Mouse (Mus musculus) embryonic facial prominence, embryonic 11.5 days (tissue): ENCODE data around the gene Usp20. TPM values are rescaled to one million over a fixed set of nuclear protein-coding genes. Genes with fewer than 3 reads are reported as not detected.

Experiments
- ATAC-seq: fragments of 200-750 bp; cut with Nextera tagmentation; replicated peaks from 2 replicates; pipeline ENCODE4 v1.8.0; 2017; ENCODE audit warnings: low read depth; ENCODE audit not compliant: insufficient number of reproducible peaks, low FRiP score, low TSS enrichment
- DNase-seq: peaks from one replicate; pipeline ENCODE4 v3.0.0-alpha.2; 2015; ENCODE audit warnings: low spot score
- H3K27ac ChIP-seq: fragments of 300-500 bp; sonication (generic); replicated peaks from 2 replicates; pipeline ENCODE4 v1.5.1; 2014; ENCODE audit warnings: mild to moderate bottlenecking, low read depth, low read length, control low read depth
- H3K27me3 ChIP-seq: fragments of 300-500 bp; sonication (generic); 2 replicates; pipeline ENCODE4 v1.6.1; 2014; ENCODE audit warnings: mild to moderate bottlenecking, low read length, moderate library complexity, mixed read lengths; ENCODE audit not compliant: control insufficient read depth, insufficient read depth
- H3K36me3 ChIP-seq: fragments of 300-500 bp; sonication (generic); replicated peaks from 2 replicates; pipeline ENCODE4 v1.6.1; 2014; ENCODE audit warnings: low read depth, mild to moderate bottlenecking, low read length, moderate library complexity, mixed read lengths; ENCODE audit not compliant: control insufficient read depth, insufficient read depth
- H3K4me1 ChIP-seq: fragments of 300-500 bp; sonication (generic); 2 replicates; pipeline ENCODE4 v1.6.1; 2014; ENCODE audit warnings: low read length, mixed read lengths; ENCODE audit not compliant: control insufficient read depth, insufficient read depth
- H3K4me2 ChIP-seq: fragments of 300-500 bp; sonication (generic); 2 replicates; pipeline ENCODE4 v1.6.1; 2014; ENCODE audit warnings: low read depth, mild to moderate bottlenecking, control low read depth, low read length, moderate library complexity
- H3K4me3 ChIP-seq: fragments of 300-500 bp; sonication (generic); 2 replicates; pipeline ENCODE4 v1.5.1; 2014; ENCODE audit warnings: low read depth, low read length, control low read depth
- H3K9ac ChIP-seq: fragments of 300-500 bp; sonication (generic); replicated peaks from 2 replicates; pipeline ENCODE4 v1.6.1; 2014; ENCODE audit warnings: mild to moderate bottlenecking, control low read depth, low read length
- H3K9me3 ChIP-seq: fragments of 300-500 bp; sonication (generic); replicated peaks from 2 replicates; pipeline ENCODE4 v1.6.1; 2016; ENCODE audit warnings: mild to moderate bottlenecking, low read length, inconsistent platforms, mixed read lengths; ENCODE audit not compliant: control insufficient read depth
- WGBS: fragments of 180-500 bp; shearing (Covaris S2); extraction: QIAGEN DNeasy Blood & Tissue Kit; methylation state at CpG from one replicate; pipeline ENCODE4 v1.1.7; 2014; 5-methylcytosine and 5-hydroxymethylcytosine counted together
- polyA plus RNA-seq: library from polyadenylated mRNA; unstranded; fragments of >200 nt; fragmentation: Nextera tagmentation; extraction: Ambion mirVana; gene quantifications from 2 replicates; pipeline ENCODE4 v1.2.1, GENCODE M21; 2014

Gene Usp20
- polyA plus RNA-seq, 1 experiment from 2014 or later, result 9.3 TPM

DNA sequence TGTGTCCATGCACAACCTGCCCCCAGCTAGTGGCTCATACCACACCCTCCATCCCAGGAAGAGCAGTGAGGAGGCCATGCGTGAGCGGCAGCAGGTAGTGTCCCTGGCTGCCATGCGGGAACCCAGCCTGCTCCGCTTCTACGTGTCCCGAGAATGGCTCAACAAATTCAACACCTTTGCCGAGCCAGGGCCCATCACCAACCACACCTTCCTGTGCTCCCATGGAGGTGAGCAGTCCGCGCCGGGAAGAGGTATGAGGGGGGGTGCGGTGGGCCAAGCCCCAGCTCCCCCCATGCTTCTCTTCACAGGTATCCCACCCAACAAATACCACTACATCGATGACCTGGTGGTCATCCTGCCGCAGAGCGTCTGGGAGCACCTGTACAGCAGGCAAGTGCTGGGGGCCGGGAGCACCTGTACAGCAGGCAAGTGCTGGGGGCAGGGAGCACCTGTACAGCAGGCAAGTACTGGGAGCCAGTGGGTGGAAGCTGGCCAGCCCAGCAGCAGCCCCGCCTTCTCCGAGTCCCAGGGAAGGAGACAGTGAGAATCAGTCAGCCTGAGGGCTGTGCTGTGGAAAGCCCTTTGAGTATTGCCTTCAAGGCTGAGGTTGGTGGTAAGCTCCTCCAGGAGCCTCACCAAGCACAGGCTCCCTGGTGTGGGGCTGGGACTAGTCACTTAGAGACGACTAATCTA, 35.7 kb downstream of the Usp20 start:
- no peak overlapping the region for H3K4me3 ChIP-seq
- no peaks in the 10 kb centered on the region; the same call in 1 of the 2 replicates for H3K36me3 ChIP-seq
- no peak for DNase-seq
- no peak overlapping the region for H3K9ac ChIP-seq
- no peak overlapping the region for H3K4me2 ChIP-seq
- WGBS, result 85% methylated on average over 18 of the region's 18 CpGs
- H3K27ac ChIP-seq, result no peak overlapping the region
- H3K27me3 ChIP-seq, result no peaks in the 10 kb centered on the region
- no peak for ATAC-seq
- no peaks in the 10 kb centered on the region for H3K9me3 ChIP-seq
- no peaks in the 10 kb centered on the region for H3K4me1 ChIP-seq

GRCm38 (mm10) chr2:31018519-31018918, 36.4 kb downstream of the Usp20 start:
- Histone ChIP-seq H3K27ac (no peak overlapping the region), H3K27me3 (no peaks in the 10 kb centered on the region), H3K4me3 (no peak overlapping the region), H3K4me1 (no peaks in the 10 kb centered on the region), H3K36me3 (no peaks in the 10 kb centered on the region; the same call in 1 of the 2 replicates), H3K4me2 (no peak overlapping the region), H3K9me3 (no peaks in the 10 kb centered on the region), H3K9ac (no peak overlapping the region)
- WGBS, result 76% methylated on average over 8 of the region's 8 CpGs
- DNase-seq (no peak), ATAC-seq (no peak)

GRCm38 (mm10) chr2:31019011-31019410, 36.9 kb downstream of the Usp20 start:
- no peaks in the 10 kb centered on the region for H3K4me1 ChIP-seq
- no peak overlapping the region for H3K4me3 ChIP-seq
- H3K36me3 ChIP-seq, result no peaks in the 10 kb centered on the region; the same call in 1 of the 2 replicates
- DNase-seq (no peak), ATAC-seq (no peak)
- no peaks in the 10 kb centered on the region for H3K27me3 ChIP-seq
- H3K27ac ChIP-seq, result no peak overlapping the region
- H3K9me3 ChIP-seq, result no peaks in the 10 kb centered on the region
- H3K9ac ChIP-seq, result no peak overlapping the region
- WGBS, result 88% methylated on average over 8 of the region's 8 CpGs
- no peak overlapping the region for H3K4me2 ChIP-seq

- no peaks in the 10 kb centered on the region for H3K9me3 ChIP-seq
- H3K27ac ChIP-seq, result no peak overlapping the region
- H3K36me3 ChIP-seq, result no peaks in the 10 kb centered on the region; the same call in 1 of the 2 replicates
- H3K9ac ChIP-seq, result no peak overlapping the region
- no peaks in the 10 kb centered on the region for H3K4me1 ChIP-seq
- no peak for DNase-seq
- WGBS, result 77% methylated on average over 2 of the region's 2 CpGs
- H3K4me2 ChIP-seq, result no peak overlapping the region
- no peak for ATAC-seq
- H3K27me3 ChIP-seq, result no peaks in the 10 kb centered on the region
- no peak overlapping the region for H3K4me3 ChIP-seq
Measured at GRCm38 (mm10) chr2:31020202-31020601, 38.1 kb downstream of the Usp20 start.

- WGBS, result 73% methylated on average over 5 of the region's 5 CpGs
Measured at GRCm38 (mm10) chr2:31023940-31024339, 41.9 kb downstream of the Usp20 start.

GRCm38 (mm10) chr2:31024618-31025370, 42.7 kb downstream of the Usp20 start:
- no peak for ATAC-seq
- 26% methylated on average over 5 of the region's 5 CpGs for WGBS
- H3K4me1 ChIP-seq, result no peaks in the 10 kb centered on the region

More at GRCm38 (mm10) chr2:31023940-31024339, 41.9 kb downstream of the Usp20 start:
- H3K9ac ChIP-seq, result no peak overlapping the region
- no peak overlapping the region for H3K4me3 ChIP-seq
- no peak for DNase-seq
- no peaks in the 10 kb centered on the region for H3K9me3 ChIP-seq
- peaks cover 4% of the 10 kb centered on the region for H3K36me3 ChIP-seq
- ATAC-seq, result no peak
- H3K27me3 ChIP-seq, result no peaks in the 10 kb centered on the region
- no peak overlapping the region for H3K4me2 ChIP-seq
- H3K4me1 ChIP-seq, result no peaks in the 10 kb centered on the region
- H3K27ac ChIP-seq, result no peak overlapping the region

GRCm38 (mm10) chr2:31025458-31025857, 43.4 kb downstream of the Usp20 start:
- Histone ChIP-seq H3K36me3 (peaks cover 4% of the 10 kb centered on the region), H3K27ac (no peak overlapping the region), H3K4me1 (no peaks in the 10 kb centered on the region), H3K4me2 (no peak overlapping the region), H3K9ac (no peak overlapping the region), H3K9me3 (no peaks in the 10 kb centered on the region), H3K27me3 (no peaks in the 10 kb centered on the region), H3K4me3 (no peak overlapping the region)
- 80% methylated on average over 3 of the region's 3 CpGs for WGBS
- ATAC-seq (no peak), DNase-seq (no peak)

More at GRCm38 (mm10) chr2:31024618-31025370, 42.7 kb downstream of the Usp20 start:
- H3K9me3 ChIP-seq, result no peaks in the 10 kb centered on the region
- DNase-seq, result peak; percentile 77
- H3K27ac ChIP-seq, result no peak overlapping the region
- H3K4me2 ChIP-seq, result no peak overlapping the region
- H3K27me3 ChIP-seq, result no peaks in the 10 kb centered on the region
- H3K36me3 ChIP-seq, result peaks cover 4% of the 10 kb centered on the region
- H3K4me3 ChIP-seq, result no peak overlapping the region
- H3K9ac ChIP-seq, result no peak overlapping the region

- Histone ChIP-seq H3K4me3 (no peak overlapping the region), H3K4me2 (no peak overlapping the region), H3K27ac (no peak overlapping the region), H3K9me3 (no peaks in the 10 kb centered on the region), H3K36me3 (peaks cover 4% of the 10 kb centered on the region), H3K9ac (no peak overlapping the region), H3K4me1 (no peaks in the 10 kb centered on the region), H3K27me3 (no peaks in the 10 kb centered on the region)
- DNase-seq (no peak), ATAC-seq (no peak)
- WGBS, result 61% methylated on average over 8 of the region's 8 CpGs
Measured at GRCm38 (mm10) chr2:31026642-31027041, 44.6 kb downstream of the Usp20 start.
